Mouse (Mus musculus): ENCODE data around the gene Fyn. TPM values are rescaled to one million over a fixed set of nuclear protein-coding genes. Genes with fewer than 3 reads are reported as not detected.

The Fyn gene
- total and polyA plus RNA-seq, 2 experiments from 2014 or later: 10.8 to 24.1 TPM

GRCm38 (mm10) chr10:39462711-39463110, 94.1 kb downstream of the Fyn start:
- peaks cover 29% of the 10 kb centered on the region for H3K4me1 ChIP-seq (ENCODE audit: control insufficient read depth, insufficient read depth)
- DNase-seq (ENCODE audit: low spot score) (no peak), ATAC-seq (ENCODE audit: insufficient read depth, low read depth) (no peak)
- no peak overlapping the region for H3K4me2 ChIP-seq (ENCODE audit: low read depth, low read length)
- 46% methylated on average over 8 of the region's 8 CpGs for WGBS
- no peaks in the 10 kb centered on the region for H3K9me3 ChIP-seq (replicated peaks; ENCODE audit: control insufficient read depth, low read length)
- no peak overlapping the region for H3K4me3 ChIP-seq (ENCODE audit: low read depth, low read length)
- no peaks in the 10 kb centered on the region for H3K27me3 ChIP-seq (ENCODE audit: control insufficient read depth, insufficient read depth, low read length)
- no peaks in the 10 kb centered on the region for H3K36me3 ChIP-seq (replicated peaks; ENCODE audit: control insufficient read depth, insufficient read depth, low read length)
- no peak overlapping the region for H3K27ac ChIP-seq (ENCODE audit: low read depth)
- TF ChIP-seq EP300 (IDR thresholded peaks at IDR 0.05; ENCODE audit: low read depth): no peak
- no peak; the same call in 1 of the 2 replicates for TF ChIP-seq CTCF (IDR thresholded peaks at IDR 0.05; ENCODE audit: low read depth)
- H3K9ac ChIP-seq (replicated peaks; ENCODE audit: low read depth, low read length): no peak overlapping the region

DNA sequence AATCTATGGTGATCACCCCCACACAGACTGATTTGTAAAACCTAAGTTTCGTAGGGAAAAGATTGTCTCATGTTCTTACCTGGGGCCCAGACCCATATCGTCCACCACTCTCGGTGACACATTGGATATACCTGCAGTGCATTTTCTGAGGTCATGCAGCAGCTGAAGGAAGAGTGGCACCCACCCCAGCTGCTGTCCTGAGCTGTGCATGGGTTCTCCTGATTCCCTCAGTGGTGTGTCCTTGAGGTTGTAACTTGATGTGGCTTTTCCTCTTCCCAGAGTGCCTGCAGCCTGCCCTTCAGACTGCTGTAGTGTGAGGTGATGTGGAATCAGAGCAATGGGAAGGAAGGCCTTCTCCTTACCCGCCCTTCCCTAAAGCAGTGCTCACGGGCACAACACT, 95.7 kb downstream of the Fyn start:
- Histone ChIP-seq H3K4me1 (ENCODE audit: control insufficient read depth, insufficient read depth) (peaks cover 18% of the 10 kb centered on the region), H3K9ac (replicated peaks; ENCODE audit: low read depth, low read length) (no peak overlapping the region), H3K27me3 (ENCODE audit: control insufficient read depth, insufficient read depth, low read length) (no peaks in the 10 kb centered on the region), H3K27ac (ENCODE audit: low read depth) (no peak overlapping the region), H3K9me3 (replicated peaks; ENCODE audit: control insufficient read depth, low read length) (no peaks in the 10 kb centered on the region), H3K36me3 (replicated peaks; ENCODE audit: control insufficient read depth, insufficient read depth, low read length) (no peaks in the 10 kb centered on the region), H3K4me3 (ENCODE audit: low read depth, low read length) (no peak overlapping the region), H3K4me2 (ENCODE audit: low read depth, low read length) (no peak overlapping the region)
- WGBS: 86% methylated on average over 5 of the region's 5 CpGs
- DNase-seq (ENCODE audit: low spot score) (no peak), ATAC-seq (ENCODE audit: insufficient read depth, low read depth) (no peak)
- TF ChIP-seq CTCF (IDR thresholded peaks at IDR 0.05; ENCODE audit: low read depth) (no peak), EP300 (IDR thresholded peaks at IDR 0.05; ENCODE audit: low read depth) (no peak)

GRCm38 (mm10) chr10:39467317-39467716, 98.7 kb downstream of the Fyn start:
- WGBS: 36% methylated on average over 6 of the region's 6 CpGs
- Histone ChIP-seq H3K4me2 (ENCODE audit: low read depth, low read length) (no peak overlapping the region), H3K36me3 (replicated peaks; ENCODE audit: control insufficient read depth, insufficient read depth, low read length) (no peaks in the 10 kb centered on the region), H3K27ac (ENCODE audit: low read depth) (no peak overlapping the region), H3K27me3 (ENCODE audit: control insufficient read depth, insufficient read depth, low read length) (no peaks in the 10 kb centered on the region), H3K9me3 (replicated peaks; ENCODE audit: control insufficient read depth, low read length) (no peaks in the 10 kb centered on the region), H3K4me3 (ENCODE audit: low read depth, low read length) (no peak overlapping the region), H3K4me1 (ENCODE audit: control insufficient read depth, insufficient read depth) (peaks cover 18% of the 10 kb centered on the region; the same call in 1 of the 2 replicates), H3K9ac (replicated peaks; ENCODE audit: low read depth, low read length) (no peak overlapping the region)
- TF ChIP-seq CTCF (IDR thresholded peaks at IDR 0.05; ENCODE audit: low read depth) (no peak), EP300 (IDR thresholded peaks at IDR 0.05; ENCODE audit: low read depth) (no peak)
- ATAC-seq (ENCODE audit: insufficient read depth, low read depth) (no peak), DNase-seq (ENCODE audit: low spot score) (no peak)

DNA sequence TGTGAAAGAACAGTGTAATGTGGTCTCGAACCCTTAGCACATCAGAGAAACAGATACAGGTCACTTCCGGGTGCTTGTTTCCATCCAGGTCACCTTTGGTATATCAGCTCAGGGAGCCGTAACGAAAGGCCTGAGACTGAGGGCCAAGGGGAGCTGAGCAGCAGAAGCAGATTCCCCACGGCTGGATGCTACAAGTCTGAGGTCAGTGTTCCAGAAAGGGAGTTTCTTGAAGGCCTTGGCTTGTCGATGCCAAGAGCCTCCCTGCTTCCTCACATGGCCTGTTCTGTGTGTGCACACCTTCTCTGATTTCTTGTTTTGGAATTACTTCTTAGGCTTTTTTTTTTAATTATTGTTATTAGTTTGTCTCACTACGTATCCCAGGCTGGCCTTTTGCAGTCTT, 99.2 kb downstream of the Fyn start:
- 82% methylated on average over 7 of the region's 7 CpGs for WGBS
- H3K4me2 ChIP-seq (ENCODE audit: low read depth, low read length): no peak overlapping the region
- no peak overlapping the region for H3K9ac ChIP-seq (replicated peaks; ENCODE audit: low read depth, low read length)
- DNase-seq (ENCODE audit: low spot score) (no peak), ATAC-seq (ENCODE audit: insufficient read depth, low read depth) (no peak)
- no peaks in the 10 kb centered on the region for H3K27me3 ChIP-seq (ENCODE audit: control insufficient read depth, insufficient read depth, low read length)
- no peak overlapping the region for H3K27ac ChIP-seq (ENCODE audit: low read depth)
- no peaks in the 10 kb centered on the region for H3K36me3 ChIP-seq (replicated peaks; ENCODE audit: control insufficient read depth, insufficient read depth, low read length)
- H3K4me3 ChIP-seq (ENCODE audit: low read depth, low read length): no peak overlapping the region
- peaks cover 13% of the 10 kb centered on the region; the same call in 1 of the 2 replicates for H3K4me1 ChIP-seq (ENCODE audit: control insufficient read depth, insufficient read depth)
- TF ChIP-seq EP300 (IDR thresholded peaks at IDR 0.05; ENCODE audit: low read depth) (no peak), CTCF (IDR thresholded peaks at IDR 0.05; ENCODE audit: low read depth) (no peak)
- no peaks in the 10 kb centered on the region for H3K9me3 ChIP-seq (replicated peaks; ENCODE audit: control insufficient read depth, low read length)

DNA sequence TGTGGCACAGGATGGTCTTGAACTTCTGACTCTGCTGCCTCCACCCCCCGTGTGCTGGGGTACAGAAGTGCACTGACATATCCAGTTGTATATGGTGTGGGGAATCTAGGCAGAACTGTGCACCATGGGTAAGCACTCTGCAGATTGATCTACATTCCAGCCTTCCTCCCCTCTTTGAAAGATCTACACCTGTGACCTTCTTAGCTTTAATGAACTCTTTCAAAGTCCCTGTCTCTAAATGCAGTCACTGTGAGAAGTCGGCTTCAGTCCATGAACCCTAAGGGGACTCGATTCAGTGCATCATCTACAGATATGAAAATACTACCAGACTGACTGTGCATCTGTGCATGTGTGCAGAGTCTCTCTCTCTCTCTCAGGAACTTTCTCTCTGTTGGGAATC, 99.9 kb downstream of the Fyn start:
- H3K4me1 ChIP-seq (ENCODE audit: control insufficient read depth, insufficient read depth): peaks cover 11% of the 10 kb centered on the region; the same call in 1 of the 2 replicates
- no peaks in the 10 kb centered on the region for H3K9me3 ChIP-seq (replicated peaks; ENCODE audit: control insufficient read depth, low read length)
- no peak overlapping the region for H3K27ac ChIP-seq (ENCODE audit: low read depth)
- DNase-seq (ENCODE audit: low spot score): no peak
- WGBS: 77% methylated on average over 3 of the region's 3 CpGs
- no peak for TF ChIP-seq CTCF (IDR thresholded peaks at IDR 0.05; ENCODE audit: low read depth)
- no peak for TF ChIP-seq EP300 (IDR thresholded peaks at IDR 0.05; ENCODE audit: low read depth)
- H3K4me3 ChIP-seq (ENCODE audit: low read depth, low read length): no peak overlapping the region
- H3K4me2 ChIP-seq (ENCODE audit: low read depth, low read length): no peak overlapping the region
- H3K27me3 ChIP-seq (ENCODE audit: control insufficient read depth, insufficient read depth, low read length): no peaks in the 10 kb centered on the region
- no peak overlapping the region for H3K9ac ChIP-seq (replicated peaks; ENCODE audit: low read depth, low read length)
- H3K36me3 ChIP-seq (replicated peaks; ENCODE audit: control insufficient read depth, insufficient read depth, low read length): no peaks in the 10 kb centered on the region
- ATAC-seq (ENCODE audit: insufficient read depth, low read depth): no peak

GRCm38 (mm10) chr10:39469341-39469740, 100.7 kb downstream of the Fyn start:
- Histone ChIP-seq H3K27me3 (ENCODE audit: control insufficient read depth, insufficient read depth, low read length) (no peaks in the 10 kb centered on the region), H3K9ac (replicated peaks; ENCODE audit: low read depth, low read length) (no peak overlapping the region), H3K4me1 (ENCODE audit: control insufficient read depth, insufficient read depth) (peaks cover 11% of the 10 kb centered on the region; the same call in 1 of the 2 replicates), H3K27ac (ENCODE audit: low read depth) (no peak overlapping the region), H3K4me3 (ENCODE audit: low read depth, low read length) (no peak overlapping the region), H3K9me3 (replicated peaks; ENCODE audit: control insufficient read depth, low read length) (no peaks in the 10 kb centered on the region), H3K36me3 (replicated peaks; ENCODE audit: control insufficient read depth, insufficient read depth, low read length) (no peaks in the 10 kb centered on the region), H3K4me2 (ENCODE audit: low read depth, low read length) (no peak overlapping the region)
- DNase-seq (ENCODE audit: low spot score) (no peak), ATAC-seq (ENCODE audit: insufficient read depth, low read depth) (no peak)
- WGBS: 66% methylated on average over 7 of the region's 7 CpGs
- TF ChIP-seq EP300 (IDR thresholded peaks at IDR 0.05; ENCODE audit: low read depth) (no peak), CTCF (IDR thresholded peaks at IDR 0.05; ENCODE audit: low read depth) (no peak)
